Mouse (Mus musculus): Measurements from ENCODE around the gene Cfd. TPM values are rescaled to one million over a fixed set of nuclear protein-coding genes. Genes with fewer than 3 reads are reported as not detected.

Gene Cfd
- polyA plus RNA-seq, 1 experiment, result not detected

DNA sequence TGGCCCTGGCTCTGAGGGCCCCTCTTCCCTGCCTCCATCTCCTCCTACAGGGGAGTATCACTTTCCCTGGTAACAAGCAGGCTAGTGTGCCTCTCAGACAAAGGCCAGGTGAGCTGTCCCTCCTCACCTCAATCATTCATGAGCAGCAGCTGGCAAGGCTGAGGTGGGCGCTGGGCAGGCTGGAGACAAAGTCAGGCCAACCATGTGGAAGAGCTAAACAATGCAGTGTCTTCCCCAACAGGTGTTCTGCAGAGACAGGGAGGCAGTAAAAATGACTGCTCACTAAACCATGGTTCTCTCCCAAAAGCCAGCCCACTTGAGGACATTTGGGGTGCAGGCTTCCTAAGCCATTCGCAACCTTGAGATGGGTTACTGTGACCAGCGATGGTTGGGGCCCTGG lies 39.0 kb upstream of the Cfd start:
- no peaks in the 10 kb centered on the region for H3K27me3 ChIP-seq (ENCODE audit: control insufficient read depth, insufficient read depth, insufficient read length)
- H3ac ChIP-seq (ENCODE audit: control insufficient read depth, insufficient read length, low read depth), result no peak overlapping the region
- TF ChIP-seq MYOD1 (IDR thresholded peaks at IDR 0.05; ENCODE audit: control insufficient read depth, insufficient read length, low read depth), result no peak
- TF ChIP-seq USF1 (IDR thresholded peaks at IDR 0.05; ENCODE audit: low read depth), result no peak
- TF ChIP-seq MAX (IDR thresholded peaks at IDR 0.05), result no peak
- TF ChIP-seq CTCF (IDR thresholded peaks at IDR 0.05; ENCODE audit: control insufficient read depth, insufficient read depth, insufficient read length), result no peak
- TF ChIP-seq CEBPB (IDR thresholded peaks at IDR 0.05; ENCODE audit: low read depth), result no peak
- no peak for TF ChIP-seq MYOG (IDR thresholded peaks at IDR 0.05; ENCODE audit: control insufficient read depth, extremely low read depth, insufficient read length)
- no peak for TF ChIP-seq FOSL1 (IDR thresholded peaks at IDR 0.05; ENCODE audit: insufficient read depth, low read length, poor library complexity, severe bottlenecking)
- peaks cover 29% of the 10 kb centered on the region for H3K79me3 ChIP-seq (ENCODE audit: low read depth)
- peaks cover 10% of the 10 kb centered on the region for H3K36me3 ChIP-seq (ENCODE audit: control insufficient read depth, insufficient read depth)
- no peak overlapping the region for H3K4me3 ChIP-seq (ENCODE audit: insufficient read depth, poor library complexity, severe bottlenecking)
- peaks cover 42% of the 10 kb centered on the region for H3K79me2 ChIP-seq (ENCODE audit: control insufficient read depth, insufficient read depth)

- TF ChIP-seq FOSL1 (IDR thresholded peaks at IDR 0.05; ENCODE audit: insufficient read depth, low read length, poor library complexity, severe bottlenecking) (no peak), MYOD1 (IDR thresholded peaks at IDR 0.05; ENCODE audit: control insufficient read depth, insufficient read length, low read depth) (no peak), USF1 (IDR thresholded peaks at IDR 0.05; ENCODE audit: low read depth) (no peak), CEBPB (IDR thresholded peaks at IDR 0.05; ENCODE audit: low read depth) (no peak), MYOG (IDR thresholded peaks at IDR 0.05; ENCODE audit: control insufficient read depth, extremely low read depth, insufficient read length) (no peak), CTCF (IDR thresholded peaks at IDR 0.05; ENCODE audit: control insufficient read depth, insufficient read depth, insufficient read length) (no peak), MAX (IDR thresholded peaks at IDR 0.05) (no peak)
- Histone ChIP-seq H3ac (ENCODE audit: control insufficient read depth, insufficient read length, low read depth) (peak overlapping the region; percentile 59), H3K27me3 (ENCODE audit: control insufficient read depth, insufficient read depth, insufficient read length) (no peaks in the 10 kb centered on the region), H3K4me3 (ENCODE audit: insufficient read depth, poor library complexity, severe bottlenecking) (no peak overlapping the region), H3K79me3 (ENCODE audit: low read depth) (peaks cover 35% of the 10 kb centered on the region), H3K79me2 (ENCODE audit: control insufficient read depth, insufficient read depth) (peaks cover 48% of the 10 kb centered on the region), H3K36me3 (ENCODE audit: control insufficient read depth, insufficient read depth) (peaks cover 16% of the 10 kb centered on the region)
Measured at GRCm38 (mm10) chr10:79852107-79852789, 38.4 kb upstream of the Cfd start.

- H3K36me3 ChIP-seq (ENCODE audit: control insufficient read depth, insufficient read depth), result peaks cover 21% of the 10 kb centered on the region
- H3K79me3 ChIP-seq (ENCODE audit: low read depth), result peaks cover 41% of the 10 kb centered on the region
- no peak for TF ChIP-seq CEBPB (IDR thresholded peaks at IDR 0.05; ENCODE audit: low read depth)
- no peak for TF ChIP-seq MYOD1 (IDR thresholded peaks at IDR 0.05; ENCODE audit: control insufficient read depth, insufficient read length, low read depth)
- no peak for TF ChIP-seq FOSL1 (IDR thresholded peaks at IDR 0.05; ENCODE audit: insufficient read depth, low read length, poor library complexity, severe bottlenecking)
- TF ChIP-seq MAX (IDR thresholded peaks at IDR 0.05), result no peak
- no peak for TF ChIP-seq CTCF (IDR thresholded peaks at IDR 0.05; ENCODE audit: control insufficient read depth, insufficient read depth, insufficient read length)
- no peak for TF ChIP-seq USF1 (IDR thresholded peaks at IDR 0.05; ENCODE audit: low read depth)
- TF ChIP-seq MYOG (IDR thresholded peaks at IDR 0.05; ENCODE audit: control insufficient read depth, extremely low read depth, insufficient read length), result no peak
- peaks cover 54% of the 10 kb centered on the region for H3K79me2 ChIP-seq (ENCODE audit: control insufficient read depth, insufficient read depth)
- peak overlapping the region; percentile 59 for H3ac ChIP-seq (ENCODE audit: control insufficient read depth, insufficient read length, low read depth)
- H3K4me3 ChIP-seq (ENCODE audit: insufficient read depth, poor library complexity, severe bottlenecking), result peak overlapping the region; percentile 55
- H3K27me3 ChIP-seq (ENCODE audit: control insufficient read depth, insufficient read depth, insufficient read length), result no peaks in the 10 kb centered on the region
Measured at GRCm38 (mm10) chr10:79852827-79853226, 37.8 kb upstream of the Cfd start.

- Histone ChIP-seq H3ac (ENCODE audit: control insufficient read depth, insufficient read length, low read depth) (peak overlapping the region; percentile 85), H3K79me2 (ENCODE audit: control insufficient read depth, insufficient read depth) (peaks cover 60% of the 10 kb centered on the region), H3K36me3 (ENCODE audit: control insufficient read depth, insufficient read depth) (peaks cover 27% of the 10 kb centered on the region), H3K79me3 (ENCODE audit: low read depth) (peaks cover 46% of the 10 kb centered on the region), H3K4me3 (ENCODE audit: insufficient read depth, poor library complexity, severe bottlenecking) (peak overlapping the region; percentile 55), H3K27me3 (ENCODE audit: control insufficient read depth, insufficient read depth, insufficient read length) (no peaks in the 10 kb centered on the region)
- TF ChIP-seq FOSL1 (IDR thresholded peaks at IDR 0.05; ENCODE audit: insufficient read depth, low read length, poor library complexity, severe bottlenecking), result no peak
- TF ChIP-seq MYOD1 (IDR thresholded peaks at IDR 0.05; ENCODE audit: control insufficient read depth, insufficient read length, low read depth), result no peak
- TF ChIP-seq CEBPB (IDR thresholded peaks at IDR 0.05; ENCODE audit: low read depth), result no peak
- no peak for TF ChIP-seq CTCF (IDR thresholded peaks at IDR 0.05; ENCODE audit: control insufficient read depth, insufficient read depth, insufficient read length)
- TF ChIP-seq MAX (IDR thresholded peaks at IDR 0.05), result no peak
- TF ChIP-seq USF1 (IDR thresholded peaks at IDR 0.05; ENCODE audit: low read depth), result no peak
- TF ChIP-seq MYOG (IDR thresholded peaks at IDR 0.05; ENCODE audit: control insufficient read depth, extremely low read depth, insufficient read length), result no peak
Measured at GRCm38 (mm10) chr10:79853392-79853791, 37.3 kb upstream of the Cfd start.

- Histone ChIP-seq H3K79me3 (ENCODE audit: low read depth) (peaks cover 54% of the 10 kb centered on the region), H3ac (ENCODE audit: control insufficient read depth, insufficient read length, low read depth) (peak within 1 kb of the TSS; percentile 93), H3K36me3 (ENCODE audit: control insufficient read depth, insufficient read depth) (peaks cover 34% of the 10 kb centered on the region), H3K79me2 (ENCODE audit: control insufficient read depth, insufficient read depth) (peaks cover 67% of the 10 kb centered on the region), H3K4me3 (ENCODE audit: insufficient read depth, poor library complexity, severe bottlenecking) (peak within 1 kb of the TSS; percentile 87), H3K27me3 (ENCODE audit: control insufficient read depth, insufficient read depth, insufficient read length) (no peaks in the 10 kb centered on the region)
- TF ChIP-seq MYOG (IDR thresholded peaks at IDR 0.05; ENCODE audit: control insufficient read depth, extremely low read depth, insufficient read length), result no peak
- TF ChIP-seq CEBPB (IDR thresholded peaks at IDR 0.05; ENCODE audit: low read depth), result no peak
- TF ChIP-seq USF1 (IDR thresholded peaks at IDR 0.05; ENCODE audit: low read depth), result peak; percentile 96
- TF ChIP-seq MYOD1 (IDR thresholded peaks at IDR 0.05; ENCODE audit: control insufficient read depth, insufficient read length, low read depth), result no peak
- no peak for TF ChIP-seq CTCF (IDR thresholded peaks at IDR 0.05; ENCODE audit: control insufficient read depth, insufficient read depth, insufficient read length)
- TF ChIP-seq MAX (IDR thresholded peaks at IDR 0.05), result peak; percentile 97
- no peak for TF ChIP-seq FOSL1 (IDR thresholded peaks at IDR 0.05; ENCODE audit: insufficient read depth, low read length, poor library complexity, severe bottlenecking)
Measured at GRCm38 (mm10) chr10:79853860-79854795, 36.5 kb upstream of the Cfd start, which contains the start of gene Ptbp1. Gene Ptbp1, plus strand, starts transcription at chr10:79854427.
